Mouse (Mus musculus) lung, postnatal 0 days (tissue): ENCODE measurements around the gene Asic4. TPM values are rescaled to one million over a fixed set of nuclear protein-coding genes. Genes with fewer than 3 reads are reported as not detected.

Experiments
- ATAC-seq: fragments of 200-750 bp; cut with Nextera tagmentation; 2 replicates; pipeline ENCODE4 v1.8.0; 2017; ENCODE audit warnings: moderate library complexity
- DNase-seq: peaks from one replicate; pipeline ENCODE4 v3.0.0-alpha.2; 2016; ENCODE audit warnings: low spot score
- H3K27ac ChIP-seq: fragments of 300-500 bp; sonication (generic); 2 replicates; pipeline ENCODE4 v1.5.1; 2014; ENCODE audit warnings: antibody characterized with exemption, mild to moderate bottlenecking, low read length, mixed read lengths
- H3K27me3 ChIP-seq: fragments of 300-500 bp; sonication (generic); replicated peaks from 2 replicates; pipeline ENCODE4 v1.6.1; 2014; ENCODE audit warnings: low read length, mixed read lengths; ENCODE audit not compliant: insufficient read depth
- H3K36me3 ChIP-seq: fragments of 300-500 bp; sonication (generic); 2 replicates; pipeline ENCODE4 v1.6.1; 2014; ENCODE audit warnings: low read length, mixed read lengths; ENCODE audit not compliant: insufficient read depth
- H3K4me1 ChIP-seq: fragments of 300-500 bp; sonication (generic); 2 replicates; pipeline ENCODE4 v1.6.1; 2014; ENCODE audit warnings: antibody characterized with exemption, low read depth, low read length, mixed read lengths; ENCODE audit not compliant: insufficient read depth
- H3K4me2 ChIP-seq: fragments of 300-500 bp; sonication (generic); replicated peaks from 2 replicates; pipeline ENCODE4 v1.6.1; 2014; ENCODE audit warnings: low read depth, mild to moderate bottlenecking, low read length, moderate library complexity, mixed read lengths
- H3K4me3 ChIP-seq: fragments of 300-500 bp; sonication (generic); 2 replicates; pipeline ENCODE4 v1.5.1; 2014; ENCODE audit warnings: low read depth, low read length
- H3K9ac ChIP-seq: fragments of 300-500 bp; sonication (generic); replicated peaks from 2 replicates; pipeline ENCODE4 v1.6.1; 2014; ENCODE audit warnings: low read depth, mild to moderate bottlenecking
- H3K9me3 ChIP-seq: fragments of 300-500 bp; sonication (generic); 2 replicates; pipeline ENCODE4 v1.6.1; 2016; ENCODE audit warnings: low read length, mixed read lengths
- CTCF ChIP-seq: IDR thresholded peaks from 2 replicates; pipeline ENCODE4 v1.5.1; 2016; ENCODE audit warnings: antibody characterized with exemption, mild to moderate bottlenecking
- EP300 ChIP-seq: IDR thresholded peaks from 2 replicates; pipeline ENCODE4 v1.6.1; 2016; ENCODE audit warnings: antibody characterized with exemption, mild to moderate bottlenecking, control low read depth
- WGBS: fragments of 180-500 bp; shearing (Covaris S2); extraction: QIAGEN DNeasy Blood & Tissue Kit; methylation state at CpG from one replicate; pipeline ENCODE4 v1.1.7; 2014; 5-methylcytosine and 5-hydroxymethylcytosine counted together
- polyA plus RNA-seq: library from polyadenylated mRNA; unstranded; fragments of >200 nt; fragmentation: Nextera tagmentation; extraction: Ambion mirVana; gene quantifications from 2 replicates; pipeline ENCODE4 v1.2.1, GENCODE M21; 2015

The Asic4 gene
- polyA plus RNA-seq, 1 experiment from 2014 or later = not detected

DNA sequence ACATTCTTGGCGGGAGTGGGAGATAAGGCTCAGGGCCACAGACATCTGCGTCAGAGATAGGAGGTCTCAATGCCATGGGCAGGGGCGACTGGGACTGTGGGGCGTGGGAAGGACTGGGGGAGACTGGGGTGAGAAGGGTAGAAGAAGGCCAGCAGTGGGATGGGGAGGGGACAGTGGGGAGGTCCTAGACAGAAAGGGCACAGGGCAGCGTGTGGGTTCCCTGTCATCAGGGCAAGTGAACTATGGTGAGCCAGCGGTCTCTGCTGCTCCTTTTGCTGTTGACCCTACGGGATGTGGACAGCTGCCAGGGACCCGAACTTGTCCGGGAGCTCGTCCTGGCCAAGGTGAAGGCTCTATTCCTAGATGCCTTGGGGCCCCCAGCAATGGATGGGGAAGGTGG lies 56.8 kb downstream of the Asic4 start, which contains the start of gene Inha:
Inha (plus strand) TSS at position 72 of the 400 bp plus-strand sequence.
- TF ChIP-seq CTCF (no peak), EP300 (no peak)
- peaks cover 7% of the 10 kb centered on the region for H3K4me1 ChIP-seq
- DNase-seq (no peak), ATAC-seq (no peak)
- no peaks in the 10 kb centered on the region for H3K36me3 ChIP-seq
- WGBS = 54% methylated on average over 10 of the region's 10 CpGs
- no peaks in the 10 kb centered on the region for H3K9me3 ChIP-seq
- H3K4me3 ChIP-seq = peak within 1 kb of the TSS; percentile 78
- H3K4me2 ChIP-seq = peak within 1 kb of the TSS; percentile 95
- H3K9ac ChIP-seq = peak within 1 kb of the TSS; percentile 85
- H3K27me3 ChIP-seq = no peaks in the 10 kb centered on the region
- H3K27ac ChIP-seq = peak within 1 kb of the TSS; percentile 90

DNA sequence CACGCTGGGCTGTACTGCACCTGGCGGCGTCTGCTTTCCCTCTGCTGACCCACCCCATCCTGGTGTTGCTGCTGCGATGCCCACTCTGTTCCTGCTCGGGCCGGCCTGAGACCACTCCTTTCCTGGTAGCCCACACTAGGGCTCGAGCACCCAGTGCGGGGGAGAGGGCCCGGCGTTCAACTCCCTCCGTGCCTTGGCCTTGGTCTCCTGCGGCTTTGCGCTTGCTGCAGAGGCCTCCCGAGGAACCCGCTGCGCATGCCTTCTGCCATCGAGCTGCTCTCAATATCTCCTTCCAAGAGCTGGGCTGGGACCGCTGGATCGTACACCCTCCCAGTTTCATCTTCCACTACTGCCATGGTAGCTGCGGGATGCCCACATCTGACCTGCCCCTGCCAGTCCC lies 59.4 kb downstream of the Asic4 start:
- 69% methylated on average over 20 of the region's 20 CpGs for WGBS
- 0 out of 2 replicates have a peak overlapping the region, but pooled peaks have one; percentile 27 for H3K27ac ChIP-seq

DNA sequence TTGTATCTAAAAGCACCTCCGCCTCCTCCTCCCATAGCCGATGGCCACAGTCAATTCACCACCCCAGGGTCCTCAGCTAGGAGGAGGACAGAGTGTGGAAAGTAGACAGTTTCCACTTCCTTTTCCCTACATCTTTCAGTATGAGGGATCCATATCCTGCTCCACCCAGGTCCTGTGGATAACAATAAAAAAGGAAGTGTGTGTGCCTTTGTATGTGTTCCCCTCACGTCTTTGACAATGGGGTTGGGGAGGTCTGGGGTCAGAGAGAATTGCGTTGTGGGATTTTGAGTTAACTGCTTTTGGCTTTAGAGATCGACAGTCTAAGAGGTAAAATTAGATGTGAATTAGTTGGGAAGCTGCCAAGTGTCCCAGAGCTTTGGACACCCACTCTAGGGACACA lies 59.9 kb downstream of the Asic4 start:
- H3K4me1 ChIP-seq = peaks cover 7% of the 10 kb centered on the region
- 45% methylated on average over 5 of the region's 5 CpGs for WGBS
- H3K9me3 ChIP-seq = no peaks in the 10 kb centered on the region
- no peak overlapping the region for H3K4me2 ChIP-seq
- TF ChIP-seq CTCF (no peak), EP300 (peak; percentile 84)
- H3K27me3 ChIP-seq = no peaks in the 10 kb centered on the region
- H3K4me3 ChIP-seq = no peak overlapping the region
- DNase-seq (peak; percentile 43), ATAC-seq (peak; percentile 27)
- H3K9ac ChIP-seq = no peak overlapping the region
- H3K36me3 ChIP-seq = no peaks in the 10 kb centered on the region
- H3K27ac ChIP-seq = peak overlapping the region; percentile 27; the same call in 1 of the 2 replicates

More for the DNA sequence above, 59.4 kb downstream of the Asic4 start:
- Histone ChIP-seq H3K9ac (no peak overlapping the region), H3K4me2 (no peak overlapping the region), H3K4me3 (no peak overlapping the region), H3K27me3 (no peaks in the 10 kb centered on the region), H3K9me3 (no peaks in the 10 kb centered on the region), H3K4me1 (peaks cover 7% of the 10 kb centered on the region), H3K36me3 (no peaks in the 10 kb centered on the region)
- TF ChIP-seq CTCF (no peak), EP300 (no peak)
- DNase-seq (no peak), ATAC-seq (no peak)

DNA sequence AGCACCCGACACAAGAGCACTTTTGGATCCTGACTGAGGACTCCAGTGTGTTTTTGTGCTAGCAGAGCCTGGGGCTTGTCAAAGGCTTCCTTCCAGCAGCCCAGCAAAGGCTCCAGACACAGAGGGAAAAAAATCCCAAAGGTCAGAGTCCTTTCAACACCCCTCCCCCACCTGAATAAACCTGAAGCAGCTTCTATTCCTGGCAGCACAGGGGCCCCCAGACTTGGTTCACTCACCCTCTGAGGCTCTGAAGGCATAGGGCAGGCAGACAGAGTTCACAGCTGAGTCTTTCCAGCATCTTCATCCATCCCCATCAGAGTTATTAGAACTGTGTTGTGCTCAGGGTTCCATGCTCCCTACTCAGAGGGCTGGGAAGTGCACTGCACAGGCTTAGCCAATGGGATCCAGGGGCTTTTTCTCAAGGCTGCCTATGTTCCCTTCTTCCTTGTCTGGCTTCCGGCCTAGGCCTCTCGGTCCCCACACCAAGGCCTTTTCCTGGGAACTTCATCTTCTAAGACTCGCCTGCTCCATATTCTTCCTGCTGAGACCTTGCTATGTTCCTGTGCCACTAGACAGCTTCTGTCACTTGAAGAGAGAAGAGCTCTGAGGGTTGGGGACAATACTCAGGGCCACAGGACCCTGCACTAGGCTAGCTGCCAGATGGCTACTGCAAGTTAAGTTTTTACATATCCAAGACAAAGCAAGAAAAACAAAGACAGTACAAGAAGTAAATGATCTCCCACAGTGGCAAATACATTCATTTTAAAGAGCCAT lies 61.4 kb downstream of the Asic4 start:
- Histone ChIP-seq H3K27ac (no peak overlapping the region), H3K4me1 (peaks cover 7% of the 10 kb centered on the region; the same call in 1 of the 2 replicates), H3K4me2 (no peak overlapping the region), H3K36me3 (no peaks in the 10 kb centered on the region), H3K9ac (no peak overlapping the region), H3K27me3 (no peaks in the 10 kb centered on the region), H3K9me3 (no peaks in the 10 kb centered on the region), H3K4me3 (no peak overlapping the region)
- DNase-seq = no peak
- ATAC-seq = no peak
- WGBS = 61% methylated on average over 4 of the region's 4 CpGs
- no peak for TF ChIP-seq EP300
- no peak for TF ChIP-seq CTCF

DNA sequence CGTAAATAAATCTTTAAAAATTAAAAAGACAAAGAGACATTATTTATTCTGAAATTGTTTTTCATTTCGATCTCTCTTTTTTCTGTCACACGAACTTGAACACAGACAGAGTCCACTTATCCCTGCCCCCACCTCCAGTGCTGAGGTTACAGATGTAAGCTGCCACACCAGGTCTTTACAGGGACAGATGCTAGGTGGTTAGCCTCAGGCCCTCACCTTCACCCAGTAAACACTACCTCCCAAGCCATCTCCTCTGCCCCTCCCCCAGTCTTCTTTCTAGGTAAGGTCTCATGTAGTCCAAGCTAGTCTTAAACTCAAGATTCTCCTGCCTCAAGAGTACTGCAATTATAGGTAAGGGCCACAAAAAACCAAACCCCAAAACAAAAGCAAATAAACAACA lies 62.3 kb downstream of the Asic4 start:
- Histone ChIP-seq H3K4me3 (no peak overlapping the region), H3K4me2 (no peak overlapping the region), H3K27me3 (no peaks in the 10 kb centered on the region), H3K4me1 (0 out of 2 replicates have a peak, but pooled peaks cover 7% of the 10 kb centered on the region), H3K9me3 (no peaks in the 10 kb centered on the region), H3K36me3 (no peaks in the 10 kb centered on the region), H3K27ac (no peak overlapping the region), H3K9ac (no peak overlapping the region)
- no peak for TF ChIP-seq EP300
- TF ChIP-seq CTCF = no peak
- WGBS = 88% methylated on average over 3 of the region's 3 CpGs
- DNase-seq = no peak
- no peak for ATAC-seq

DNA sequence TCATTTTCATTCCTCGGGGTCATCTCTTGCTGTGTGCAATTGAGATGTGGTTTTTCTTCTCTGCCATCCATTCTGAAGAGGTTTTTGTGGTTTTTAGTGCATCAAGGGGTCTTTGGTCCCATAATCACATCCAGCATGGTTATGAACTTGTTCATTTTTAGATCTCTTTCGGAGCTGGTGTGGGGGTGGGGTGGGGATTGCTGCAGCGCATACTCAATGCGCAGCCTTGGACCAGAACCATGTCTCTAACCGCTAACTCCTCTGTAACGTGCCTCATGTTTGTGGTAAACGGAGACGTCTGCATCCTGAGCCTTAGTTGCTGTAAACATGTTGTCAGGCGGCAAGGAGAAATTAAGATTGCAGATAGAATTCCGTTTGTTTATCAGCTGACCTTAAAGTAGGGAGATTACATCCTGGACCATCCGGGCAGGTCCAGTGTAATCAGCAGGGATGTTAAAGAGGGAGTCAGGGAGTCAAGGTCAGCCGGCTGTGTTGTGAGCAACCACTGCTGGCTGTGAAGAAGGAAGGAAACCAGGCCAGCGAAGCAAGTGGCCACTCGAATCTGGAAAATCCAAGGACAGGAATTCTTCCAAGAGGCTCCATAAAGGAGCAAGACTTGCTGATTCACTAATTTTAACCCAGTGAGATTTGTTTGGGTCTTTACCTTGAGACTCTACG lies 66.6 kb downstream of the Asic4 start:
- TF ChIP-seq EP300 (peak; percentile 51), CTCF (no peak)
- Histone ChIP-seq H3K9me3 (no peaks in the 10 kb centered on the region), H3K36me3 (no peaks in the 10 kb centered on the region), H3K9ac (no peak overlapping the region), H3K4me3 (no peak overlapping the region), H3K27ac (no peak overlapping the region), H3K27me3 (no peaks in the 10 kb centered on the region), H3K4me2 (no peak overlapping the region), H3K4me1 (peaks cover 6% of the 10 kb centered on the region; the same call in 1 of the 2 replicates)
- 55% methylated on average over 15 of the region's 15 CpGs for WGBS
- ATAC-seq (no peak), DNase-seq (peak; percentile 46)
